Mouse (Mus musculus) lung, adult 2 months (tissue): ENCODE measurements around the gene Fkbp5.

ENCODE experiments used
- CTCF ChIP-seq: fragments of 200-500 bp; IDR thresholded peaks from 2 replicates; pipeline ENCODE4 v1.5.1; 2011; ENCODE audit warnings: mild to moderate bottlenecking, low read length, control low read depth; ENCODE audit not compliant: insufficient read depth
- POLR2A ChIP-seq: fragments of 200-500 bp; IDR thresholded peaks from 2 replicates; pipeline ENCODE4 v1.6.1; 2011; ENCODE audit warnings: low read depth, mild to moderate bottlenecking, control low read depth, low read length, borderline replicate concordance; ENCODE audit errors: extremely low read depth

GRCm38 (mm10) chr17:28448225-28448624, 69.1 kb downstream of the Fkbp5 start:
- TF ChIP-seq CTCF = no peak
- TF ChIP-seq POLR2A = no peak
